Mouse (Mus musculus): ENCODE measurements at regions not wholly inside any gene's neighbourhood (a gene's known extent, or its start where the extent isn't known, plus 50 kb on each side); places are given as distances from the start of the nearest gene placed in this dataset.

DNA sequence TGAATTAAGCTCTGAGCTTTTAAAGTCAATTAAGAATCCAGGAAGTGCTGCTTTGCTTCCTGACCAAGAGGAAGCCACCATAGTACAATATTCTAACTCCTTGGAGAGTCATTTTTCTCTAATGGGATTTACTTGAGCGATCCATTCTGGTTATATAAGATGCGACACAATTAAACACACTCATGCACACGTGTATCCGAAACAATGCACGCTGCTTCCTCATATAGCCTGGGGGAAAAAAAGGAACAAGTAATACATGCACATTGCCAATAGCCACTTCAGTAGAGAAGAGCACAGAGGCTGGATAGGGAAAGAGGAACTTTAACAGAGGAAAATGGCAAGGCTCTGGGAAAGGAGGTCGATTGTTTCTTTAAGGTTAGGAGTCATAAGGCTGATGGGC lies 511.4 kb upstream of the Itga1 start:
- Histone ChIP-seq H3K4me3 (ENCODE audit: low read depth, low read length) (no peak overlapping the region), H3K36me3 (replicated peaks) (no peaks in the 10 kb centered on the region), H3K27me3 (ENCODE audit: insufficient read depth, low read length) (no peaks in the 10 kb centered on the region), H3K4me1 (ENCODE audit: insufficient read depth, low read depth, low read length) (no peaks in the 10 kb centered on the region), H3K9me3 (replicated peaks) (no peaks in the 10 kb centered on the region; the same call in 1 of the 2 replicates)
- DNase-seq (ENCODE audit: low spot score) (no peak), ATAC-seq (ENCODE audit: extremely low read depth, insufficient number of reproducible peaks, low FRiP score, poor library complexity, severe bottlenecking) (no peak)
- TF ChIP-seq POLR2AphosphoS5 (IDR thresholded peaks at IDR 0.05; ENCODE audit: insufficient replicate concordance, low read depth, low read length): no peak
- TF ChIP-seq CTCF (IDR thresholded peaks at IDR 0.05; ENCODE audit: low read depth, low read length): no peak

DNA sequence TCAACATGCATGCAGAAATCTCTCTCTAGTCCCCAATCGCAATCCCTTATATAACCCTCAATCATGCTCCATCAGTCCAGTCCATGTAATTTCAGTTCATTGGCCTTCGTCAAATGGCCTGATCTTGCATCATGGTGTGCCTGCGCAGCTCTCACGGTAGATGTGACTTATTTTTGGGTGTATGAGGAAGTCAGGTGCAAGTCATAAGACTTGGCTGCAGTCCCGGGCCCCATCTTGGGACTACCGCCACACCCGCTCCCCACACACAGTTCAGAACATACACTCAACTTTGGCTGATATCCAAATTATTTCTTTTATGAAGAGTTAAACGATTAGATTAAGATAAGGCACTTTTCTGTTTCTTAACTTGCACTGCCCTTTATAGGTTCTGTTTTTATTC lies 504.7 kb upstream of the Itga1 start:
- Histone ChIP-seq H3K4me3 (ENCODE audit: low read depth, low read length) (no peak overlapping the region), H3K4me1 (ENCODE audit: insufficient read depth, low read depth, low read length) (no peaks in the 10 kb centered on the region), H3K9me3 (replicated peaks) (peaks cover 6% of the 10 kb centered on the region; the same call in 1 of the 2 replicates), H3K36me3 (replicated peaks) (no peaks in the 10 kb centered on the region), H3K27me3 (ENCODE audit: insufficient read depth, low read length) (no peaks in the 10 kb centered on the region)
- no peak for ATAC-seq (ENCODE audit: extremely low read depth, insufficient number of reproducible peaks, low FRiP score, poor library complexity, severe bottlenecking)
- no peak for DNase-seq (ENCODE audit: low spot score)
- TF ChIP-seq TAL1 (conservative IDR thresholded peaks at IDR 0.05; ENCODE audit: low read depth, low read length) (no peak), POLR2AphosphoS5 (IDR thresholded peaks at IDR 0.05; ENCODE audit: insufficient replicate concordance, low read depth, low read length) (no peak), CTCF (IDR thresholded peaks at IDR 0.05; ENCODE audit: low read depth, low read length) (no peak), GATA1 (IDR thresholded peaks at IDR 0.05; ENCODE audit: borderline replicate concordance, low read length) (no peak), GATA2 (IDR thresholded peaks at IDR 0.05; ENCODE audit: borderline replicate concordance, low read depth, low read length) (no peak)

DNA sequence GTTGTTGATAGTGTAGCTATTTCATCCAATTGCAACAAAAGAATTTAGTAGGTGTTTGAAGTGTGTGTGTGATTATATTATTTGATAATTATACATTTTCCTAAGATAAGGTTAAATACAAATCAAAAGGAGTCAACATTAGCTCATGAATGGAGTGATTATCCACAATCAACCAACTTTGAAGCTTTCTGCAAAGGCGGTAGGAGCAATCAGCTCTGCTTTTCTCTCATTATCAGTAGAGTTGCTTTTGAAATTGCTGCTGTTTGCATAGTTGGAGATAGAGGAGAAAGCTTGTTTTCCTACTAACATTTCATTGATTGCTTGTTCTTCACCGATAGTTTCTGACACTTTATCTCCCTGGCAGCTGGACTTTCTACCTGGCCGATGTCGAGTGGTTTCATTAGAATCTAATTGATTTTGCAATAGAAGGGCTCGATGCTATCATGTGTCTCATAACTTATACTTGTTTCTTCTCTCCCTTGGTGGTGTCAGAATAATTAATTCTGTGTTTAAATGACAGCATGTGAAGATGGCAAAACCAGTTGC lies 493.4 kb upstream of the Itga1 start:
- 0 out of 2 replicates have a peak, but pooled peaks cover 2% of the 10 kb centered on the region for H3K9me3 ChIP-seq (replicated peaks)
- no peak overlapping the region for H3K4me3 ChIP-seq (ENCODE audit: low read depth, low read length)
- no peak for ATAC-seq (ENCODE audit: extremely low read depth, insufficient number of reproducible peaks, low FRiP score, poor library complexity, severe bottlenecking)
- H3K27me3 ChIP-seq (ENCODE audit: insufficient read depth, low read length): no peaks in the 10 kb centered on the region
- no peak for DNase-seq (ENCODE audit: low spot score)
- TF ChIP-seq CTCF (IDR thresholded peaks at IDR 0.05; ENCODE audit: low read depth, low read length): no peak
- TF ChIP-seq TAL1 (conservative IDR thresholded peaks at IDR 0.05; ENCODE audit: low read depth, low read length): no peak
- no peak for TF ChIP-seq GATA1 (IDR thresholded peaks at IDR 0.05; ENCODE audit: borderline replicate concordance, low read length)
- TF ChIP-seq GATA2 (IDR thresholded peaks at IDR 0.05; ENCODE audit: borderline replicate concordance, low read depth, low read length): no peak
- H3K4me1 ChIP-seq (ENCODE audit: insufficient read depth, low read depth, low read length): no peaks in the 10 kb centered on the region
- no peaks in the 10 kb centered on the region for H3K36me3 ChIP-seq (replicated peaks)

GRCm38 (mm10) chr13:115575967-115576366 lies 474.2 kb upstream of the Itga1 start:
- no peak overlapping the region for H3K4me3 ChIP-seq (ENCODE audit: low read depth, low read length)
- no peak for DNase-seq (ENCODE audit: low spot score)
- no peaks in the 10 kb centered on the region for H3K4me1 ChIP-seq (ENCODE audit: insufficient read depth, low read depth, low read length)
- H3K36me3 ChIP-seq (replicated peaks): no peaks in the 10 kb centered on the region
- no peak for TF ChIP-seq TAL1 (conservative IDR thresholded peaks at IDR 0.05; ENCODE audit: low read depth, low read length)
- 0 out of 2 replicates have a peak, but pooled peaks cover 4% of the 10 kb centered on the region for H3K9me3 ChIP-seq (replicated peaks)
- ATAC-seq (ENCODE audit: extremely low read depth, insufficient number of reproducible peaks, low FRiP score, poor library complexity, severe bottlenecking): no peak
- no peaks in the 10 kb centered on the region for H3K27me3 ChIP-seq (ENCODE audit: insufficient read depth, low read length)

DNA sequence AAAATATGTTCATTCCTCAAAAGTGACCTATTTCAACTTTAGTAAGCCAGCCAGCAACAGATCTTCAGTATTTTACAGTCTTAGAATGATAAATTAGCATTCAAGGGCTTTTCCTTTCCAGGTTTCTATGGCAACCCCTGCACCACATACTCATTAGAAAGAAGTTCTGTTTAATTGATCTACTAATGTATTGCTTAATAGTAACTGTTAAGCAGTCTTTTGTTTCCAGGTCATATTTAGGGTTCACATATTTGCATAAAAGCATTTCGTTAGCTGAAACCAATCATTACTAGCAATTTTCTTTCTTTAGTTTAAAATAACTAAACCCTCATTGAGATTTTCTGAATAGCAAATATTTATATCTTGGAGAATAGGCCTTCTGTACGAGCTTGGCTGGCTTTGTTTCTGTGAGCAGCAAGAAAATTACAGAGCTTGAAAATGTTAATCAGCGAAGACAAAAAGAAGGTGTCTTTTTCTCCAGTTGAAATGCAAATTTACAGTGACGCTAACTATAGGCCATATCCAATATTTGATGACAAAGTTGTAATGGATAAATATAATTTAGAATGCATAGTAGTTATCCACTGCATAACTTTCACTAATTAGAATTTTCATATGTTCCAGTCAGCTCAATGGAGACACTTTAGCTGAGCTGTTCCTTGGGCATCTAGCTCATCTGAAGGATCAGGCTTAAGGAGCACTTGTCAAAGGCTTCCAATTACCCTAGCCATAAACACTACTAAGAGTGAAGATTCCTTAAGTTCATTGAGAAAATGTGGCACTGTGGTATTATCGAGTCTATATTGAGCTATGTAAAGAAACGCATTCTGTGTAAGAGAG lies 473.5 kb upstream of the Itga1 start:
- Histone ChIP-seq H3K27me3 (ENCODE audit: insufficient read depth, low read length) (no peaks in the 10 kb centered on the region), H3K9me3 (replicated peaks) (0 out of 2 replicates have a peak, but pooled peaks cover 4% of the 10 kb centered on the region), H3K4me1 (ENCODE audit: insufficient read depth, low read depth, low read length) (no peaks in the 10 kb centered on the region), H3K4me3 (ENCODE audit: low read depth, low read length) (no peak overlapping the region), H3K36me3 (replicated peaks) (no peaks in the 10 kb centered on the region)
- DNase-seq (ENCODE audit: low spot score) (no peak), ATAC-seq (ENCODE audit: extremely low read depth, insufficient number of reproducible peaks, low FRiP score, poor library complexity, severe bottlenecking) (no peak)
- TF ChIP-seq GATA2 (IDR thresholded peaks at IDR 0.05; ENCODE audit: borderline replicate concordance, low read depth, low read length): no peak
- TF ChIP-seq CTCF (IDR thresholded peaks at IDR 0.05; ENCODE audit: low read depth, low read length): no peak
- TF ChIP-seq TAL1 (conservative IDR thresholded peaks at IDR 0.05; ENCODE audit: low read depth, low read length): no peak
- TF ChIP-seq GATA1 (IDR thresholded peaks at IDR 0.05; ENCODE audit: borderline replicate concordance, low read length): no peak

DNA sequence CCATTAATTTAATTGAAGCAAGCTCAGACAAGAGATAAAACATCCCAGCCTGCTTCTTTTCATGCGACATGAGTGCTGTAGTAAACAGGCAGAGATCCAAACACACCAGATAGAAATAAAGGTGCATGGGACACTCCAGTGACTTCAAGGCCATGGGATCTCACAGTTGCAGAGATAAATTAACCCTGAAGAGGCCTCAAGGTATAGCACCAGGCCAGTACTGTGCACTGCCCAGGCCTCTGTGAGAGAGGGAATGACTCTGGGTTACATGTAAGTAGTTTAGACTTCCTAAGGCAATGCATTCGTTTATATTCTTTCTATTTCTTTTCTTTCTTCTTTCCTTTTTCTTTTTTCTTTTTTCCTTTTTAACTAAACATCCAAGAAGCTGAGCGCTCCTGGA lies 439.4 kb upstream of the Itga1 start:
- H3K9me3 ChIP-seq (replicated peaks): peaks cover 1% of the 10 kb centered on the region
- no peaks in the 10 kb centered on the region for H3K27me3 ChIP-seq (ENCODE audit: insufficient read depth, low read length)
- no peaks in the 10 kb centered on the region for H3K36me3 ChIP-seq (replicated peaks)
- DNase-seq (ENCODE audit: low spot score) (no peak), ATAC-seq (ENCODE audit: extremely low read depth, insufficient number of reproducible peaks, low FRiP score, poor library complexity, severe bottlenecking) (no peak)
- TF ChIP-seq GATA2 (IDR thresholded peaks at IDR 0.05; ENCODE audit: borderline replicate concordance, low read depth, low read length) (no peak), POLR2AphosphoS5 (IDR thresholded peaks at IDR 0.05; ENCODE audit: insufficient replicate concordance, low read depth, low read length) (no peak), CTCF (IDR thresholded peaks at IDR 0.05; ENCODE audit: low read depth, low read length) (no peak), TAL1 (conservative IDR thresholded peaks at IDR 0.05; ENCODE audit: low read depth, low read length) (no peak), GATA1 (IDR thresholded peaks at IDR 0.05; ENCODE audit: borderline replicate concordance, low read length) (no peak)
- H3K4me1 ChIP-seq (ENCODE audit: insufficient read depth, low read depth, low read length): no peaks in the 10 kb centered on the region
- H3K4me3 ChIP-seq (ENCODE audit: low read depth, low read length): no peak overlapping the region

Measured in G1E (cell line).